Mouse (Mus musculus): Measurements from ENCODE around the gene Sowaha. TPM values are rescaled to one million over a fixed set of nuclear protein-coding genes. Genes with fewer than 3 reads are reported as not detected.

Sowaha gene
- polyA plus RNA-seq, 1 experiment from 2014 or later: 7.4 TPM

DNA sequence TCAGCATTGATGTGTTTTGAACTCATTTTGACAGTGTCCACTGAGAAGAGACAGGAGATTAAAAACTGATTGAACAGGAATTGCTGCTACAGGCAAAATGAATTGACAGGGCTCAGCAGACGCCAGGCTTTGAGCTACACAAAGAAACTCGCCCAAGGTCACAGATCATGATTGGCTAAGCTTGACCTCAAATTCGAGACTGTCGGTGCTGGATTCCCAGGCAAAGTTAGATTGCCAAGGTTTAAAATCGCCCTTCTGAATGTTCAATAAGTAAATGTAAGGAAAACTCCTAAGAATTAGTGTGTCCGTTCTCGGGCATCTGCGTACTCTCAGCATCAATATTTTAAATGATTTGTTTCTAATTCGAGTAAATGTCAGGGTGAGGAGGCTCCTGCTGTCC, 9.3 kb upstream of the Sowaha start:
- Histone ChIP-seq H3K36me3 (replicated peaks; ENCODE audit: insufficient read depth, low read length) (no peaks in the 10 kb centered on the region), H3K4me1 (ENCODE audit: insufficient read depth) (peaks cover 11% of the 10 kb centered on the region), H3K9ac (replicated peaks) (no peak overlapping the region), H3K4me3 (ENCODE audit: low read depth, low read length) (no peak overlapping the region), H3K4me2 (ENCODE audit: low read depth, low read length) (no peak overlapping the region), H3K27me3 (ENCODE audit: insufficient read depth, low read length) (peaks cover 12% of the 10 kb centered on the region), H3K27ac (ENCODE audit: low read depth) (no peak overlapping the region), H3K9me3 (ENCODE audit: low read length) (no peaks in the 10 kb centered on the region)
- DNase-seq (no peak), ATAC-seq (no peak)
- WGBS (ENCODE audit: insufficient replicate concordance): 75% methylated on average over 9 of the region's 9 CpGs
- TF ChIP-seq CTCF (IDR thresholded peaks at IDR 0.05; ENCODE audit: low read depth) (no peak), EP300 (IDR thresholded peaks at IDR 0.05; ENCODE audit: low read depth) (no peak)

DNA sequence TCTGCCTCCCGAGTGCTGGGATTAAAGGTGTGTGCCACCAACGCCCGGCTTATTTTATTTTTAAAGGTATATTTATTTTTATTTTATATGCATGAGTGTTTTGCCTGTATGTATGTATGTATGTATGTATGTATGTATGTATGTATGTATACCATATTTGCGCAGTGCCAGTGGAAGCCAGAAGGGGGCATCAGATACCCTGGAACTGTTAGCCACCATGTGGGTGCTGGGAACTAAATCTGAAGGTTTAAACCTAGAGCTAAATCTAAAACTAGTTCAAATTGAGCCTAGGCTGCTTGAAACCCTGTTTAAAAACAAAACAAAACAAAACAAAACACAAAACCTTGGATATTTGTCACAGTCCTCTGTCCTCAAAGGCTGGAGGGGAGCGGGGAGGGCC, 8.9 kb upstream of the Sowaha start:
- H3K27me3 ChIP-seq (ENCODE audit: insufficient read depth, low read length): peaks cover 12% of the 10 kb centered on the region
- no peaks in the 10 kb centered on the region for H3K36me3 ChIP-seq (replicated peaks; ENCODE audit: insufficient read depth, low read length)
- H3K27ac ChIP-seq (ENCODE audit: low read depth): no peak overlapping the region
- no peaks in the 10 kb centered on the region for H3K9me3 ChIP-seq (ENCODE audit: low read length)
- H3K9ac ChIP-seq (replicated peaks): no peak overlapping the region
- no peak for ATAC-seq
- no peak overlapping the region for H3K4me2 ChIP-seq (ENCODE audit: low read depth, low read length)
- no peak for DNase-seq
- peaks cover 11% of the 10 kb centered on the region for H3K4me1 ChIP-seq (ENCODE audit: insufficient read depth)
- WGBS (ENCODE audit: insufficient replicate concordance): 96% methylated on average over 5 of the region's 5 CpGs
- TF ChIP-seq CTCF (IDR thresholded peaks at IDR 0.05; ENCODE audit: low read depth): peak; percentile 37
- TF ChIP-seq EP300 (IDR thresholded peaks at IDR 0.05; ENCODE audit: low read depth): no peak
- H3K4me3 ChIP-seq (ENCODE audit: low read depth, low read length): no peak overlapping the region

DNA sequence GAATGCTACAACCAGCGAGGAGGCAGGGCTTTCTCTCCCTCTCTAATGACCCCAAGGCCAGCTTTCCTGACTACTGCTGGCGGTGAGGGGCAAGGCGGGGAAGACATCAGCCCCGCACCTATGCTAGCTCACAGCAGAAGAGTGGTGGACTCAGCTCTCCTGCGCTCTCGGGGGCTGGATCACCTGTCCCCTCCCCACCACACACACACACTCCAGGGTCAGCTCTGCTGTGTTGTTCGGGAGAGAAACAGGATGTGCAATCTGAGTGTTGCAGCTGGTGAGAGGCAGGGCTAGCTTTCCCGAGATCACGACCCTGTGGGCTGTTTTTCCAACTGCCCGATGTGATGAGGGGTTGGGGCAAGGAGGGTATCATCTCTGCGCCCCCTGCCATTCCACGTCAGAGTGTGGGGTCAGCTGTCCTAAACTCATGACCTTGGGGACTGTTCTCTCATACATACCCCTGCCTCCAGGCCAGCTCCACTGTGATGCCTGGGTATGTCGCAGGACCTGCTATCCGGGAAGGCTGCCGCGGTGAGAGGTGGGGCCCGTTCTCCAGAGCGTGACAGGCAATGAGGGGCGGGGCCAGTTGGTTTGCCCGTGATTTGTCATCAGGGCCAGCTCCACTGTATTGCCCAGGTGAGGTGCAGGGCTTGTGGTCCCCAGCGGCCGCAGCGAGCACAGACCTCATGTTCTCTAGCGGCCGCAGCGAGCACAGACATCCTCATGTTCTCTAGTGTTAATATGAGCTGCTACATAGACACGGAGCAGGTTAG, 6.9 kb upstream of the Sowaha start:
- Histone ChIP-seq H3K27ac (ENCODE audit: low read depth) (no peak overlapping the region), H3K9me3 (ENCODE audit: low read length) (no peaks in the 10 kb centered on the region), H3K4me2 (ENCODE audit: low read depth, low read length) (peak overlapping the region; percentile 44), H3K4me3 (ENCODE audit: low read depth, low read length) (no peak overlapping the region), H3K27me3 (ENCODE audit: insufficient read depth, low read length) (peaks cover 12% of the 10 kb centered on the region), H3K9ac (replicated peaks) (no peak overlapping the region), H3K36me3 (replicated peaks; ENCODE audit: insufficient read depth, low read length) (no peaks in the 10 kb centered on the region), H3K4me1 (ENCODE audit: insufficient read depth) (peaks cover 11% of the 10 kb centered on the region)
- 14% methylated on average over 27 of the region's 27 CpGs for WGBS (ENCODE audit: insufficient replicate concordance)
- no peak for TF ChIP-seq EP300 (IDR thresholded peaks at IDR 0.05; ENCODE audit: low read depth)
- TF ChIP-seq CTCF (IDR thresholded peaks at IDR 0.05; ENCODE audit: low read depth): no peak
- peak; percentile 39; the same call in 1 of the 2 replicates for ATAC-seq
- DNase-seq: peak; percentile 70

DNA sequence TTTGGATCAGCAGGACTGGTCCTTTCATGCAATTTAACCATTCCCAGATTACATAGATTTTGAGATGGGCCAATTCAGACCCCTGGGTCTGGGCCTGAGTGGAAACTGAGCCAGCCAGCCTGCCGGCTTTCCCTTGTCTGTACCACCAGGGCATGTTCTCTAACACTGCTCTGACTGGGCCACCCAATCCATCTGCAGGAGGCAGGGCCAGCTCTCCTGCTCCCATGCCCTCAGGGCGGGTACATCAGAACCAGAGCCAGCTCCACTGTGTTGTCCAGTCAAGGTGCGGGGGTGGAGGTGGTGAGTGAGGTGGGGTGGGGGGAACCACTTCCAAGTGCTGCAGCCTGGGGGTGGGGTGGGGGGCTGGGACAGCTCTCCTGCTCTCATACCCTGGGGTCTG, 6.3 kb upstream of the Sowaha start:
- Histone ChIP-seq H3K4me1 (ENCODE audit: insufficient read depth) (peaks cover 13% of the 10 kb centered on the region), H3K36me3 (replicated peaks; ENCODE audit: insufficient read depth, low read length) (no peaks in the 10 kb centered on the region), H3K27me3 (ENCODE audit: insufficient read depth, low read length) (peaks cover 12% of the 10 kb centered on the region), H3K9me3 (ENCODE audit: low read length) (no peaks in the 10 kb centered on the region), H3K9ac (replicated peaks) (no peak overlapping the region), H3K4me3 (ENCODE audit: low read depth, low read length) (no peak overlapping the region), H3K27ac (ENCODE audit: low read depth) (no peak overlapping the region), H3K4me2 (ENCODE audit: low read depth, low read length) (no peak overlapping the region)
- TF ChIP-seq CTCF (IDR thresholded peaks at IDR 0.05; ENCODE audit: low read depth) (no peak), EP300 (IDR thresholded peaks at IDR 0.05; ENCODE audit: low read depth) (no peak)
- WGBS (ENCODE audit: insufficient replicate concordance): 70% methylated on average over 3 of the region's 3 CpGs
- ATAC-seq (no peak), DNase-seq (no peak)

DNA sequence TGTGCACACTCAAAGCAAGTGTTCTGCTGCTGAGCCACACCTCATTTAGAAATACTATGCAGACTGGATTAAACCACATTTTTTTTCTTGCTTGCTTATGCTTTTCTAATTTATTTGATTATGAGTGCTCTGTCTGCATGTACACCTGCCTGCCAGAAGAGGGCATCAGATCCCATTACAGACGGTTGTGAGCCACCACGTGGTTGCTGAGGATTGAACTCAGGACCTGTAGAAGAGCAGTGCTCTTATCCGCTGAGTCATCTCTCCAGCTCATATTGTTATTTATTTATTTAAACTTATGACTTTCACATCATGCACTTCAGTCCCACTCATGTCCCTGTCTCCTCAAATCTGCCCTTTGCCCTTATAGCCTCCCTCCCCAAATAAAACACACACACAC, 5.6 kb upstream of the Sowaha start:
- Histone ChIP-seq H3K4me3 (ENCODE audit: low read depth, low read length) (no peak overlapping the region), H3K9ac (replicated peaks) (no peak overlapping the region), H3K27ac (ENCODE audit: low read depth) (no peak overlapping the region), H3K4me2 (ENCODE audit: low read depth, low read length) (no peak overlapping the region), H3K36me3 (replicated peaks; ENCODE audit: insufficient read depth, low read length) (no peaks in the 10 kb centered on the region), H3K9me3 (ENCODE audit: low read length) (no peaks in the 10 kb centered on the region), H3K27me3 (ENCODE audit: insufficient read depth, low read length) (peaks cover 16% of the 10 kb centered on the region), H3K4me1 (ENCODE audit: insufficient read depth) (peaks cover 15% of the 10 kb centered on the region)
- TF ChIP-seq EP300 (IDR thresholded peaks at IDR 0.05; ENCODE audit: low read depth) (no peak), CTCF (IDR thresholded peaks at IDR 0.05; ENCODE audit: low read depth) (peak; percentile 77)
- ATAC-seq (no peak), DNase-seq (no peak)
- 35% methylated on average over 3 of the region's 3 CpGs for WGBS (ENCODE audit: insufficient replicate concordance)

DNA sequence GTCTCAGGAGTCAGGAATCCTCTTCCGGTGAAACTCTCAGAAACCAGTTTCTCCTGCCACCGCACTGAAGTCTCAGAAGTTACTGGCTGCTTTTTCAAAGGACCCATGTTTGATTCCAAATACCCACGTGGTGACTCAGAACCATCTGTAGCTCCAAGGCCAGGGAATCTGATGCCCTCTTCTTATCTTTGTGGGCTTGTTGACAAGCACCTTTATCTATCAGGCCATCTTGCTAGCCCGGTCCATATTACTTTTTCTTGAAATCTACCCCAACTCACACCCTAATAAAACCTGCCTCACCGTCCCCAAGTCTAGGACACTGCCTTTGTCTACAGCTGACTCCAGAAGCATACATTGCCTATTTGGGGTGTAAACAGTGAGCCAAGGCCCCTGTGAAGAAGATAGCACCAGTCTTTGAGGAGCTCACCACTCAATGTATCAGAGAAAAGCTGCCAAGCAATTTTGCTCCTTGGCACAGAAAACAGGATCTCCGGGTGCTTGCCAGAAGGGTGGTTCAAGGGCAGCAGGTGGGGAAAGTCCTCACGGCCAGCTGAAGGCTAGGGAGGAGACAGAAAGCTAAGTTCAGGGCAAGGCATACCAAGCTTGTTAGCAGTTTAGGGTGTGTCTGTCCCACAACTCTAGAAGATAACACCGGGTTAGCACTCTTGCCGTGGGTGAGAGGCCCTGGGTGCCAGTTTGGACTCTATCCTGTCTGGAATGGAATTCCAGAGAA, 3.3 kb upstream of the Sowaha start:
- 42% methylated on average over 9 of the region's 9 CpGs for WGBS (ENCODE audit: insufficient replicate concordance)
- peak overlapping the region; percentile 96 for H3K27ac ChIP-seq (ENCODE audit: low read depth)
- DNase-seq (peak; percentile 44), ATAC-seq (peak; percentile 71)
- H3K4me2 ChIP-seq (ENCODE audit: low read depth, low read length): peak overlapping the region; percentile 55
- no peaks in the 10 kb centered on the region for H3K9me3 ChIP-seq (ENCODE audit: low read length)
- peaks cover 27% of the 10 kb centered on the region for H3K4me1 ChIP-seq (ENCODE audit: insufficient read depth)
- peak overlapping the region; percentile 23; the same call in 1 of the 2 replicates for H3K4me3 ChIP-seq (ENCODE audit: low read depth, low read length)
- H3K27me3 ChIP-seq (ENCODE audit: insufficient read depth, low read length): peaks cover 37% of the 10 kb centered on the region
- peak overlapping the region; percentile 22; the same call in 1 of the 2 replicates for H3K9ac ChIP-seq (replicated peaks)
- TF ChIP-seq EP300 (IDR thresholded peaks at IDR 0.05; ENCODE audit: low read depth): peak; percentile 44
- no peak for TF ChIP-seq CTCF (IDR thresholded peaks at IDR 0.05; ENCODE audit: low read depth)
- H3K36me3 ChIP-seq (replicated peaks; ENCODE audit: insufficient read depth, low read length): no peaks in the 10 kb centered on the region
